In the genomic region with DNA sequence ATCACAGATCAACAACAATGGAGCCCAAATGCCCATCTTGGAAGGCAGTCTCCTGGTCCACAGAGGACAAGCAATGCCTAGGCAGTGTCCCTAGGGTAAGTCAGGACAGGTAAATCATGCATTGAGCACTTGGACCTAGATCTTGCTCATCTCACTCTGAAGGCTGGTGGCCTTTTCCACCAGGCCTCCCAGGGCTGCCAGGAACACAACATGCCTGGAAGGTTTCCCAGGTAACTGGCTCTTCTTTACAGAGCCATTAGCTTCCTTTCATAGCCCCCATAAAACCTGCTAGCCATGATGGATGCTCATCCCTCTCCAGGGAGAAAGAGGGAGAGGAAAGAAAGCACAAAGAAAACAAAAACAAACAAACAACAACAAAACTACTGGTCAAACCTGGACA, we compare ENCODE assay signal across 10 mouse cellular contexts. TPM values are rescaled to one million over a fixed set of nuclear protein-coding genes. Genes with fewer than 3 reads are reported as not detected.
DNase-seq lines count a peak whose midpoint lies in the region; ATAC-seq and TF ChIP-seq lines count a peak whose summit lies in the region.
"Had no signal": no experiment of that assay in that cellular context is flagged by ENCODE, and none has a peak within 500 bp of the region (broad histone marks: within the 10 kb centered on the region; RNA-seq: fewer than 3 reads in every experiment).

No protein-coding gene starts in this region.

- peak overlapping the region; percentile 63; the same call in 1 of the 2 replicates for H3K27ac ChIP-seq in forebrain, embryonic 10.5 days
- no peak overlapping the region for H3K27ac ChIP-seq in forebrain, embryonic 16.5 days (ENCODE audit: low read length)
- H3K27ac ChIP-seq in kidney, embryonic 16.5 days (ENCODE audit: low read length), result 0 out of 2 replicates have a peak overlapping the region, but pooled peaks have one; percentile 4
- no peak overlapping the region for H3K27ac ChIP-seq in kidney, embryonic 15.5 days
- peak overlapping the region; percentile 51; the same call in 1 of the 2 replicates for H3K27ac ChIP-seq in cortical plate, adult 2 months (ENCODE audit: insufficient read depth, low read length)
- peak overlapping the region; percentile 69; the same call in 1 of the 2 replicates for H3K27ac ChIP-seq in limb, embryonic 15.5 days

- no peak for TF ChIP-seq CTCF in cortical plate, adult 2 months (IDR thresholded peaks at IDR 0.05; ENCODE audit: extremely low read depth, insufficient read depth, low read length)

- no peak overlapping the region for H3K4me2 ChIP-seq in forebrain, embryonic 16.5 days (ENCODE audit: low read length)
- H3K4me2 ChIP-seq in kidney, embryonic 16.5 days (replicated peaks; ENCODE audit: low read depth, low read length), result no peak overlapping the region
- H3K4me2 ChIP-seq in kidney, embryonic 15.5 days, result no peak overlapping the region
- no peak overlapping the region for H3K4me2 ChIP-seq in limb, embryonic 15.5 days
- H3K4me2 ChIP-seq: intestine, embryonic 15.5 days; liver, embryonic 12.5 days had no signal

- peaks cover 77% of the 10 kb centered on the region for H3K4me1 ChIP-seq in forebrain, embryonic 10.5 days
- peaks cover 62% of the 10 kb centered on the region for H3K4me1 ChIP-seq in forebrain, embryonic 16.5 days (replicated peaks; ENCODE audit: control insufficient read depth, insufficient read depth, low read length)
- H3K4me1 ChIP-seq in kidney, embryonic 16.5 days (ENCODE audit: insufficient read depth, low read length), result peaks cover 40% of the 10 kb centered on the region
- peaks cover 62% of the 10 kb centered on the region for H3K4me1 ChIP-seq in kidney, embryonic 15.5 days
- H3K4me1 ChIP-seq in cortical plate, adult 2 months (ENCODE audit: control insufficient read depth, insufficient read depth, low read length), result peaks cover 25% of the 10 kb centered on the region
- peaks cover 68% of the 10 kb centered on the region for H3K4me1 ChIP-seq in limb, embryonic 15.5 days

- H3K9me3 ChIP-seq in forebrain, embryonic 10.5 days, result no peaks in the 10 kb centered on the region
- no peaks in the 10 kb centered on the region for H3K9me3 ChIP-seq in forebrain, embryonic 16.5 days (ENCODE audit: control insufficient read depth, low read length)
- H3K9me3 ChIP-seq in kidney, embryonic 16.5 days (ENCODE audit: low read length), result no peaks in the 10 kb centered on the region
- no peaks in the 10 kb centered on the region for H3K9me3 ChIP-seq in kidney, embryonic 15.5 days (replicated peaks)
- no peaks in the 10 kb centered on the region for H3K9me3 ChIP-seq in limb, embryonic 15.5 days
- H3K9me3 ChIP-seq: intestine, embryonic 15.5 days; liver, embryonic 12.5 days had no signal

- DNase-seq in forebrain, embryonic 10.5 days (ENCODE audit: extremely low spot score, low spot score), result no peak
- DNase-seq in testis, postnatal 14 days (ENCODE audit: low spot score), result no peak
- no peak for DNase-seq in right cerebral cortex, adult 2 months (ENCODE audit: low spot score in 2 of 2)

- H3K36me3 ChIP-seq in forebrain, embryonic 10.5 days (replicated peaks), result no peaks in the 10 kb centered on the region
- H3K36me3 ChIP-seq in forebrain, embryonic 16.5 days (ENCODE audit: control insufficient read depth, insufficient read depth), result no peaks in the 10 kb centered on the region
- H3K36me3 ChIP-seq in kidney, embryonic 16.5 days (ENCODE audit: insufficient read depth, low read length), result no peaks in the 10 kb centered on the region
- H3K36me3 ChIP-seq in kidney, embryonic 15.5 days, result no peaks in the 10 kb centered on the region
- H3K36me3 ChIP-seq in limb, embryonic 15.5 days, result no peaks in the 10 kb centered on the region
- H3K36me3 ChIP-seq: intestine, embryonic 15.5 days; liver, embryonic 12.5 days had no signal

- H3K27me3 ChIP-seq in forebrain, embryonic 10.5 days (ENCODE audit: poor library complexity, severe bottlenecking), result no peaks in the 10 kb centered on the region
- H3K27me3 ChIP-seq in forebrain, embryonic 16.5 days (replicated peaks; ENCODE audit: control insufficient read depth, insufficient read depth, low read length), result no peaks in the 10 kb centered on the region
- no peaks in the 10 kb centered on the region for H3K27me3 ChIP-seq in kidney, embryonic 16.5 days (ENCODE audit: insufficient read depth, low read length)
- no peaks in the 10 kb centered on the region for H3K27me3 ChIP-seq in kidney, embryonic 15.5 days
- H3K27me3 ChIP-seq in limb, embryonic 15.5 days, result no peaks in the 10 kb centered on the region
- H3K27me3 ChIP-seq: intestine, embryonic 15.5 days; liver, embryonic 12.5 days had no signal

- H3K4me3 ChIP-seq in forebrain, embryonic 10.5 days, result no peak overlapping the region
- H3K4me3 ChIP-seq in forebrain, embryonic 16.5 days (replicated peaks; ENCODE audit: low read length), result no peak overlapping the region
- no peak overlapping the region for H3K4me3 ChIP-seq in kidney, embryonic 16.5 days (ENCODE audit: low read length)
- H3K4me3 ChIP-seq in kidney, embryonic 15.5 days (replicated peaks), result no peak overlapping the region
- no peak overlapping the region for H3K4me3 ChIP-seq in cortical plate, adult 2 months (ENCODE audit: insufficient read depth, low read length)
- no peak overlapping the region for H3K4me3 ChIP-seq in limb, embryonic 15.5 days
- H3K4me3 ChIP-seq: intestine, embryonic 15.5 days; liver, embryonic 12.5 days had no signal

- TF ChIP-seq POLR2A in cortical plate, adult 2 months (IDR thresholded peaks at IDR 0.05; ENCODE audit: extremely low read depth, insufficient read depth, low read length), result no peak

- no peak overlapping the region for H3K9ac ChIP-seq in forebrain, embryonic 16.5 days (replicated peaks; ENCODE audit: low read depth, low read length)
- H3K9ac ChIP-seq in kidney, embryonic 16.5 days (replicated peaks; ENCODE audit: low read length), result no peak overlapping the region
- no peak overlapping the region for H3K9ac ChIP-seq in kidney, embryonic 15.5 days
- H3K9ac ChIP-seq in limb, embryonic 15.5 days, result no peak overlapping the region
- H3K9ac ChIP-seq: liver, embryonic 12.5 days had no signal

- no peak for ATAC-seq in forebrain, embryonic 16.5 days
- no peak for ATAC-seq in kidney, embryonic 16.5 days (ENCODE audit: low FRiP score, low TSS enrichment)
- ATAC-seq in kidney, embryonic 15.5 days (replicated peaks; ENCODE audit: low FRiP score), result no peak
- ATAC-seq in limb, embryonic 15.5 days (ENCODE audit: insufficient number of reproducible peaks, low FRiP score, low TSS enrichment, low read depth), result no peak
- ATAC-seq: intestine, embryonic 15.5 days had no signal

RNA-seq across cellular contexts. Expression of a gene that starts 50.9 kb away (rescaled TPM):
- polyA plus RNA-seq in forebrain, embryonic 10.5 days (2016; fragmentation: Nextera tagmentation; extraction: Ambion mirVana), result 136 and 140 TPM in 2 replicates
- 66.1 and 71.0 TPM in 2 replicates for polyA plus RNA-seq in forebrain, embryonic 16.5 days (2015; fragmentation: Nextera tagmentation; extraction: Ambion mirVana)
- polyA plus RNA-seq in kidney, embryonic 16.5 days (2015; fragmentation: Nextera tagmentation; extraction: Ambion mirVana), result 100 and 102 TPM in 2 replicates
- polyA plus RNA-seq in kidney, embryonic 15.5 days (2015; fragmentation: Nextera tagmentation; extraction: Ambion mirVana), result 101 and 108 TPM in 2 replicates
- polyA plus RNA-seq in cortical plate, adult 2 months (2012; rRNA removed), result 72.5 and 78.9 TPM in 2 replicates
- polyA plus RNA-seq in limb, embryonic 15.5 days (2015; fragmentation: Nextera tagmentation; extraction: Ambion mirVana), result 93.1 and 97.2 TPM in 2 replicates

RNA-seq across cellular contexts. Expression of a gene that starts 54.6 kb away (rescaled TPM):
- polyA plus RNA-seq in forebrain, embryonic 10.5 days (2016; fragmentation: Nextera tagmentation; extraction: Ambion mirVana), result 16.8 and 17.8 TPM in 2 replicates
- 37.4 and 38.6 TPM in 2 replicates for polyA plus RNA-seq in forebrain, embryonic 16.5 days (2015; fragmentation: Nextera tagmentation; extraction: Ambion mirVana)
- 30.6 and 32.4 TPM in 2 replicates for polyA plus RNA-seq in kidney, embryonic 16.5 days (2015; fragmentation: Nextera tagmentation; extraction: Ambion mirVana)
- 22.5 and 24.7 TPM in 2 replicates for polyA plus RNA-seq in kidney, embryonic 15.5 days (2015; fragmentation: Nextera tagmentation; extraction: Ambion mirVana)
- 43.2 and 45.1 TPM in 2 replicates for polyA plus RNA-seq in cortical plate, adult 2 months (2012; rRNA removed)
- 24.8 and 26.4 TPM in 2 replicates for polyA plus RNA-seq in limb, embryonic 15.5 days (2015; fragmentation: Nextera tagmentation; extraction: Ambion mirVana)

Comparison
In these comparisons a context has a peak if more than half of its experiments do, and no peak if none do; other contexts are left out.
1. H3K27ac ChIP-seq: peak in forebrain, embryonic 10.5 days (single experiment), kidney, embryonic 16.5 days (single experiment), cortical plate, adult 2 months (single experiment) and limb, embryonic 15.5 days (single experiment); none in forebrain, embryonic 16.5 days (single experiment) and kidney, embryonic 15.5 days (single experiment).